Mouse (Mus musculus) neural tube, embryonic 11.5 days (tissue): ENCODE measurements around the gene Aldh1a1. TPM values are rescaled to one million over a fixed set of nuclear protein-coding genes. Genes with fewer than 3 reads are reported as not detected.
A peak's percentile ranks its signal among the peaks of the same experiment; 100 is the strongest.

ENCODE experiments used
- ATAC-seq: fragments of 200-750 bp; cut with Nextera tagmentation; 2 replicates; pipeline ENCODE4 v1.8.0; 2017; ENCODE audit warnings: moderate number of reproducible peaks, mild to moderate bottlenecking, moderate TSS enrichment, moderate library complexity; ENCODE audit not compliant: insufficient read depth, low FRiP score, low TSS enrichment
- DNase-seq: peaks from one replicate; pipeline ENCODE4 v3.0.0-alpha.2; 2015; ENCODE audit warnings: low spot score
- H3K27ac ChIP-seq: fragments of 300-500 bp; sonication (generic); 2 replicates; pipeline ENCODE4 v1.5.1; 2014; ENCODE audit warnings: low read depth, mild to moderate bottlenecking, low read length
- H3K27me3 ChIP-seq: fragments of 300-500 bp; sonication (generic); 2 replicates; pipeline ENCODE4 v1.6.1; 2014; ENCODE audit warnings: mild to moderate bottlenecking, low read length, mixed read lengths; ENCODE audit not compliant: control insufficient read depth, insufficient read depth
- H3K36me3 ChIP-seq: fragments of 300-500 bp; sonication (generic); 2 replicates; pipeline ENCODE4 v1.6.1; 2014; ENCODE audit warnings: mild to moderate bottlenecking, low read length, moderate library complexity, mixed read lengths; ENCODE audit not compliant: control insufficient read depth, insufficient read depth
- H3K4me1 ChIP-seq: fragments of 300-500 bp; sonication (generic); 2 replicates; pipeline ENCODE4 v1.6.1; 2014; ENCODE audit warnings: low read length, mixed read lengths; ENCODE audit not compliant: control insufficient read depth, insufficient read depth
- H3K4me2 ChIP-seq: fragments of 300-500 bp; sonication (generic); 2 replicates; pipeline ENCODE4 v1.6.1; 2014; ENCODE audit warnings: low read depth, mild to moderate bottlenecking, moderate library complexity
- H3K4me3 ChIP-seq: fragments of 300-500 bp; sonication (generic); 2 replicates; pipeline ENCODE4 v1.5.1; 2014; ENCODE audit warnings: low read depth, low read length
- H3K9ac ChIP-seq: fragments of 300-500 bp; sonication (generic); 2 replicates; pipeline ENCODE4 v1.6.1; 2014; ENCODE audit warnings: mild to moderate bottlenecking, low read length
- H3K9me3 ChIP-seq: fragments of 300-500 bp; sonication (generic); 2 replicates; pipeline ENCODE4 v1.6.1; 2016; ENCODE audit warnings: low read length; ENCODE audit not compliant: control insufficient read depth
- WGBS: fragments of 180-500 bp; shearing (Covaris S2); extraction: QIAGEN DNeasy Blood & Tissue Kit; methylation state at CpG from one replicate; pipeline ENCODE4 v1.1.7; 2014; 5-methylcytosine and 5-hydroxymethylcytosine counted together
- polyA plus RNA-seq: library from polyadenylated mRNA; unstranded; fragments of >200 nt; fragmentation: Nextera tagmentation; extraction: Ambion mirVana; gene quantifications from 2 replicates; pipeline ENCODE4 v1.2.1, GENCODE M21; 2014

Aldh1a1 gene
- polyA plus RNA-seq: 0.28 TPM in 1 of 2 replicates, not detected in the other

- Histone ChIP-seq H3K4me3 (no peak within 1 kb of the TSS), H3K9ac (no peak within 1 kb of the TSS), H3K9me3 (no peaks in the 10 kb centered on the region)
Observed at GRCm38 (mm10) chr19:20492491-20492890, at the start of gene Aldh1a1. TSS of gene Aldh1a1 (plus strand) at chr19:20492715.

GRCm38 (mm10) chr19:20447807-20448206, 44.7 kb upstream of the Aldh1a1 start:
- Histone ChIP-seq H3K4me1 (no peaks in the 10 kb centered on the region), H3K36me3 (no peaks in the 10 kb centered on the region), H3K9ac (no peak overlapping the region), H3K9me3 (no peaks in the 10 kb centered on the region), H3K27ac (no peak overlapping the region), H3K4me2 (no peak overlapping the region), H3K27me3 (no peaks in the 10 kb centered on the region), H3K4me3 (no peak overlapping the region)
- no peak for ATAC-seq
- no peak for DNase-seq
- WGBS: 93% methylated on average over 2 of the region's 2 CpGs

More at GRCm38 (mm10) chr19:20492491-20492890, at the start of gene Aldh1a1:
- Histone ChIP-seq H3K27me3 (no peaks in the 10 kb centered on the region), H3K27ac (no peak within 1 kb of the TSS), H3K4me1 (no peaks in the 10 kb centered on the region), H3K36me3 (no peaks in the 10 kb centered on the region), H3K4me2 (no peak within 1 kb of the TSS)
- ATAC-seq: no peak
- 80% methylated on average over 2 of the region's 2 CpGs for WGBS
- no peak for DNase-seq

GRCm38 (mm10) chr19:20449546-20449945, 43.0 kb upstream of the Aldh1a1 start:
- no peaks in the 10 kb centered on the region for H3K36me3 ChIP-seq
- DNase-seq (no peak), ATAC-seq (no peak)
- H3K4me2 ChIP-seq: no peak overlapping the region
- no peaks in the 10 kb centered on the region for H3K4me1 ChIP-seq
- no peaks in the 10 kb centered on the region for H3K9me3 ChIP-seq
- no peak overlapping the region for H3K9ac ChIP-seq
- no peak overlapping the region for H3K27ac ChIP-seq
- H3K27me3 ChIP-seq: no peaks in the 10 kb centered on the region
- no peak overlapping the region for H3K4me3 ChIP-seq

GRCm38 (mm10) chr19:20451045-20451444, 41.5 kb upstream of the Aldh1a1 start:
- H3K4me1 ChIP-seq: no peaks in the 10 kb centered on the region
- H3K4me3 ChIP-seq: no peak overlapping the region
- no peak overlapping the region for H3K9ac ChIP-seq
- no peaks in the 10 kb centered on the region for H3K27me3 ChIP-seq
- no peak overlapping the region for H3K27ac ChIP-seq
- DNase-seq: no peak
- ATAC-seq: no peak
- WGBS: 89% methylated on average over 7 of the region's 7 CpGs
- no peak overlapping the region for H3K4me2 ChIP-seq
- no peaks in the 10 kb centered on the region for H3K36me3 ChIP-seq
- H3K9me3 ChIP-seq: no peaks in the 10 kb centered on the region

GRCm38 (mm10) chr19:20484497-20484896, 8.0 kb upstream of the Aldh1a1 start:
- Histone ChIP-seq H3K36me3 (no peaks in the 10 kb centered on the region), H3K4me2 (no peak overlapping the region), H3K4me3 (no peak overlapping the region), H3K27me3 (no peaks in the 10 kb centered on the region), H3K27ac (no peak overlapping the region), H3K4me1 (no peaks in the 10 kb centered on the region), H3K9me3 (no peaks in the 10 kb centered on the region), H3K9ac (no peak overlapping the region)
- WGBS: 90% methylated on average over 1 of the region's 1 CpGs
- ATAC-seq (no peak), DNase-seq (no peak)

GRCm38 (mm10) chr19:20491950-20492349, 565 bp upstream of the Aldh1a1 start:
- H3K36me3 ChIP-seq: no peaks in the 10 kb centered on the region
- no peaks in the 10 kb centered on the region for H3K9me3 ChIP-seq
- H3K4me2 ChIP-seq: no peak overlapping the region
- WGBS: 72% methylated on average over 4 of the region's 4 CpGs
- no peak overlapping the region for H3K9ac ChIP-seq
- no peak overlapping the region for H3K4me3 ChIP-seq
- DNase-seq (no peak), ATAC-seq (no peak)
- no peaks in the 10 kb centered on the region for H3K4me1 ChIP-seq
- no peaks in the 10 kb centered on the region for H3K27me3 ChIP-seq
- H3K27ac ChIP-seq: no peak overlapping the region

GRCm38 (mm10) chr19:20496476-20496875, 4.0 kb downstream of the Aldh1a1 start:
- no peak overlapping the region for H3K4me3 ChIP-seq
- no peaks in the 10 kb centered on the region for H3K4me1 ChIP-seq
- H3K9me3 ChIP-seq: no peaks in the 10 kb centered on the region
- H3K27me3 ChIP-seq: no peaks in the 10 kb centered on the region
- H3K4me2 ChIP-seq: no peak overlapping the region
- no peak overlapping the region for H3K27ac ChIP-seq
- ATAC-seq (no peak), DNase-seq (no peak)
- H3K9ac ChIP-seq: no peak overlapping the region
- H3K36me3 ChIP-seq: no peaks in the 10 kb centered on the region

GRCm38 (mm10) chr19:20505359-20505758, 12.8 kb downstream of the Aldh1a1 start:
- Histone ChIP-seq H3K27ac (no peak overlapping the region), H3K9ac (no peak overlapping the region), H3K9me3 (no peaks in the 10 kb centered on the region), H3K4me1 (no peaks in the 10 kb centered on the region), H3K27me3 (no peaks in the 10 kb centered on the region), H3K4me2 (no peak overlapping the region), H3K4me3 (no peak overlapping the region), H3K36me3 (no peaks in the 10 kb centered on the region)
- no peak for DNase-seq
- ATAC-seq: no peak

GRCm38 (mm10) chr19:20506936-20507615, 14.6 kb downstream of the Aldh1a1 start:
- ATAC-seq: peak; percentile 67
- WGBS: 32% methylated on average over 9 of the region's 9 CpGs
- Histone ChIP-seq H3K4me1 (no peaks in the 10 kb centered on the region), H3K9me3 (no peaks in the 10 kb centered on the region), H3K27me3 (no peaks in the 10 kb centered on the region), H3K4me2 (no peak overlapping the region), H3K36me3 (no peaks in the 10 kb centered on the region), H3K27ac (no peak overlapping the region), H3K4me3 (no peak overlapping the region), H3K9ac (no peak overlapping the region)
- DNase-seq: no peak
